Mouse (Mus musculus): ENCODE measurements around the gene Plscr2.

GRCm38 (mm10) chr9:92272650-92273049 lies 2.8 kb upstream of the Plscr2 start:
- no peak for TF ChIP-seq CTCF (IDR thresholded peaks at IDR 0.05; ENCODE audit: borderline replicate concordance, insufficient read depth, low read depth, low read length)
- no peak for TF ChIP-seq POLR2A (IDR thresholded peaks at IDR 0.05; ENCODE audit: borderline replicate concordance, insufficient read depth, low read length)
